Mouse (Mus musculus) midbrain, postnatal 0 days (tissue): ENCODE results near the gene Cend1. TPM values are rescaled to one million over a fixed set of nuclear protein-coding genes. Genes with fewer than 3 reads are reported as not detected.

Source experiments
- ATAC-seq: fragments of 200-750 bp; cut with Nextera tagmentation; 2 replicates; pipeline ENCODE4 v1.8.0; 2017; ENCODE audit warnings: moderate number of reproducible peaks, mild to moderate bottlenecking, moderate TSS enrichment, moderate library complexity; ENCODE audit not compliant: low FRiP score
- DNase-seq: peaks from one replicate; pipeline ENCODE4 v3.0.0-alpha.2; 2015; ENCODE audit warnings: low spot score
- H3K27ac ChIP-seq: fragments of 300-500 bp; sonication (generic); 2 replicates; pipeline ENCODE4 v1.5.1; 2014; ENCODE audit warnings: low read depth, mild to moderate bottlenecking, low read length, mixed read lengths
- H3K27me3 ChIP-seq: fragments of 300-500 bp; sonication (generic); 2 replicates; pipeline ENCODE4 v1.6.1; 2014; ENCODE audit warnings: low read length, control low read depth, mixed read lengths; ENCODE audit not compliant: insufficient read depth
- H3K36me3 ChIP-seq: fragments of 300-500 bp; sonication (generic); 2 replicates; pipeline ENCODE4 v1.6.1; 2014; ENCODE audit warnings: low read length, control low read depth, mixed read lengths; ENCODE audit not compliant: insufficient read depth
- H3K4me1 ChIP-seq: fragments of 300-500 bp; sonication (generic); 2 replicates; pipeline ENCODE4 v1.6.1; 2014; ENCODE audit warnings: mild to moderate bottlenecking, control low read depth, antibody characterized with exemption, low read length, mixed read lengths; ENCODE audit not compliant: insufficient read depth
- H3K4me2 ChIP-seq: fragments of 300-500 bp; sonication (generic); 2 replicates; pipeline ENCODE4 v1.6.1; 2014; ENCODE audit warnings: low read depth, mild to moderate bottlenecking, low read length, mixed read lengths; ENCODE audit not compliant: poor library complexity, severe bottlenecking
- H3K4me3 ChIP-seq: fragments of 300-500 bp; sonication (generic); 2 replicates; pipeline ENCODE4 v1.5.1; 2014; ENCODE audit warnings: low read depth, mild to moderate bottlenecking, low read length, moderate library complexity
- H3K9ac ChIP-seq: fragments of 300-500 bp; sonication (generic); replicated peaks from 2 replicates; pipeline ENCODE4 v1.6.1; 2014; ENCODE audit warnings: mild to moderate bottlenecking, low read length, moderate library complexity, mixed read lengths; ENCODE audit not compliant: poor library complexity, severe bottlenecking
- H3K9me3 ChIP-seq: fragments of 300-500 bp; sonication (generic); 2 replicates; pipeline ENCODE4 v1.6.1; 2016; ENCODE audit warnings: low read length, control low read depth
- CTCF ChIP-seq: IDR thresholded peaks from 2 replicates; pipeline ENCODE4 v1.5.1; 2016; ENCODE audit warnings: antibody characterized with exemption, mild to moderate bottlenecking
- WGBS: fragments of 180-500 bp; shearing (Covaris S2); extraction: QIAGEN DNeasy Blood & Tissue Kit; methylation state at CpG from one replicate; pipeline ENCODE4 v1.1.7; 2014; 5-methylcytosine and 5-hydroxymethylcytosine counted together
- polyA plus RNA-seq: library from polyadenylated mRNA; unstranded; fragments of >200 nt; fragmentation: Nextera tagmentation; extraction: Ambion mirVana; gene quantifications from 2 replicates; pipeline ENCODE4 v1.2.1, GENCODE M21; 2015
- total RNA-seq: library from RNA; depleted of rRNA; stranded (reverse); fragments of >200 nt; gene quantifications from 2 replicates; pipeline ENCODE4 v1.2.3, GENCODE M21; 2014

The Cend1 gene
- total and polyA plus RNA-seq, 2 experiments from 2014 or later: 194 to 195 TPM

DNA sequence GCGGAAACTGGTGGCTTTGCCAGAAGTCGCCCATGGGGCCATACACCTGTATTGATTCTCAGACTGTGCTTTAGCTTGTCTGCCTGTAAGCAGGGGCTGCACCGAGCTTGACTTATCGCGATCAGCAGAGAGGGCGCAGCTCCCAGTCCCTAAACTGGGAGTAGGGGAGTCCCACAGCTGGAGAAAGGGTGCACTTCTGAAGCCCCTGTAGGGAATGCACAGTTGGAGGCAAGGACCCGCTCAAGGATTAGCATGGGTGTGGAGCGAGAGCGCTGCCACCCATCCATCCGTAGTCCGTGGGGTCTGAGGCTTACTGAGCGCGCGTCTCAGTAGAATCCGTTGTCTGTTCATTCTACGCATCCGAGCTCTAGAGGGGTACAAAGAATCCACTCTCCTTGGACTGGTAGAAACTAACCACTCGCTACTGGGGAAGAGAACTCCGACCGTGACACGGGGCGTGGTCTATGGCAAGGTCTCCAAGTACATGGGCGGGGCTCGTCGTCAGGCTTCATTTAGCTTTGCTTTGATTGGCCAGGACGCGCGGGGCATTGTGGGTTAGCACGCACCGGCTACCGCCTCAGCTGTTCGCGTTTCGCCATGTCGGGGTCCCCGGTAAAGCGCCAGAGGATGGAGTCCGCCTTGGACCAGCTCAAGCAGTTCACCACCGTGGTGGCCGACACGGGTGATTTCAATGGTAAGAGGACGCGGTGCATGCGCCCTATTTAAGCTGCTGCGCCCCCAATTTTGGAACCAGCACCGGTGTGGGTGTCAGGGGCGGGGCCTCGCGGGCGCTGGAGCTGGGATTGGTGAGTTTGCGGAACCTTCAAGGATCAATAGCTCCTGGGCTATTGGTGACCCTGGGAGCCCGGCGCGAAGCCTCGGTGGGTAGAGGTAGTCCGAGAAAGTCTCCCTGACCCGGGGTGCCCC is 37.4 kb downstream of the Cend1 start, which contains the start of gene Taldo1:
Gene Taldo1, plus strand, starts transcription at position 575 of the 927 bp plus-strand sequence.
- H3K36me3 ChIP-seq: peaks cover 7% of the 10 kb centered on the region
- no peaks in the 10 kb centered on the region for H3K9me3 ChIP-seq
- WGBS: under 1% methylated on average over 57 of the region's 57 CpGs
- H3K4me2 ChIP-seq: peak within 1 kb of the TSS; percentile 79
- H3K9ac ChIP-seq: peak within 1 kb of the TSS; percentile 65
- peak; percentile 95 for ATAC-seq
- no peaks in the 10 kb centered on the region for H3K27me3 ChIP-seq
- H3K4me3 ChIP-seq: peak within 1 kb of the TSS; percentile 68
- H3K4me1 ChIP-seq: peaks cover 8% of the 10 kb centered on the region; the same call in 1 of the 2 replicates
- peak; percentile 96 for DNase-seq
- no peak for TF ChIP-seq CTCF
- peak within 1 kb of the TSS; percentile 82 for H3K27ac ChIP-seq

DNA sequence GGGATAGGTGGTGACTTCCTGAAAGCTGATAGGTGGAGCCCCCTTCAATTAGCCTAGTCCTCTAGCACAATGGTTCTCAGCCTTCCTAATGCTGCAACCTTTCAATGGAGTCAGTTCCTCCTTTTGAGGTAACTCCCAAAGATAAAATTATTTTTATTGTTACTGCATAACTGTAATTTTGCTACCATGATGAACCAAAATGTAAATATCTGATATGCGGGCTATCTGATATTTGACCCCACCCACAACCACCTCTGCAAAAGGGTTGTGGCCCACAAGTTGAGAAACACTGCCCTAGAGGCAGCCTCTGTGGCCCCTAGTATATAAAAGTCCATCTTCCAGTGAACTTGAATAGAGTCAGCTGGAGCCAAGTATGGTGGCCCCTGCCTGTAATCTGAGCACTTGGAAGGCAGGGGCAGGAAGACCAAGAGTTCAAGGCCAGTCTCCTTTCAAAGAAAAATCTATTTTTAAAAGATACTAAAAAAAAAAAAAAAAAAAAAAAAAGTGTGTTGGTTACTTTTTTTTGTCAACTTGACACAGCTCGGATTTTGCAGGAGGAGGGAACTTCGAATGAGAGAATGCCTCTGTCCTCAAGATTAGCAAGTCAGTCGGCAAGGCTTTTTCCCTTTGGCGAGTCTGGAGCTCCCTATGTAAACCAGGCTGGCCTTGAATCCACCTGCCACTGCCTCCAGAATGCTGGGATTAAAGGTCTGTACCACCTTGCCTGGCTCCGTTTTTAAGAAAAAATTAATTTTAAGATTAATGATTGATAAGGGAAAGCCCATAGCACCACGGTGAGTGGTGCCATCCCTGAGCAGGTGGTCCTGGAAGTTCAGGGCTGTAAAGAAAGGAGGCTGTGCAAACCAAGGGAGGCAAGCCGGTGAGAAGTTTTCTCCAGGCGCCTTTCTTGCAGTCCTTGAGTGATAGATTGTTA is 38.7 kb downstream of the Cend1 start:
- peaks cover 8% of the 10 kb centered on the region; the same call in 1 of the 2 replicates for H3K4me1 ChIP-seq
- 59% methylated on average over 9 of the region's 9 CpGs for WGBS
- no peaks in the 10 kb centered on the region; the same call in 1 of the 2 replicates for H3K36me3 ChIP-seq
- H3K9ac ChIP-seq: no peak overlapping the region
- no peaks in the 10 kb centered on the region for H3K9me3 ChIP-seq
- H3K4me3 ChIP-seq: no peak overlapping the region
- ATAC-seq (no peak), DNase-seq (no peak)
- no peak overlapping the region for H3K4me2 ChIP-seq
- no peaks in the 10 kb centered on the region for H3K27me3 ChIP-seq
- no peak overlapping the region for H3K27ac ChIP-seq
- no peak for TF ChIP-seq CTCF

DNA sequence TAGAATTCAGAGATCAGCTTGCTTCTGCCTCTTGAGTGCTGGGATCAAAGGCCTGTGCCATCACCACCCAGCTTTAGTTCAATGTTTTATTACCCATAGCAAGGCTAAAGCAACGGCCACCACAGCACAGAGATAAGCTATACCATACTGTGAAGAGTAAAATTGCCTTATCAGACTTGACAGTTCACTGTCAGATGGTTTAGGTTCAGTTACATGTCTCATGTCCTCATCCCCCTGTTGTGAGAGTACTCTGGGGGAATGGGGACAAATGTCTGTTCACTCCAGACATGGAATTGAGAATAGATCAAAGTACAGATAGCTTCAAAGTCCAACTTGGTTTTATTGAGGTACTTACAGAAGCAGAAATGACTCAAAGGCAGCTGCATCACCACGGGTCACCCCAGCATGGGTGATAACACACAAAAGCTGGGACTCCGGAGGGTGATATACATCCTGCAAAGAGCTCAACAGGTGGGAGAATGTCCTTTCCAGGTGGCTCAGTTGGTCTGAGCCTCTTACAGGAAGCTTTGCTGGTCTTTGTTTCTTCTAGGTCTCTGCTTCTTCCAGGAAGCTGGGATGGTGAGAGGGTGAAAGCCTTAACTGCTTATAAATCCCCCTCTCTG is 40.7 kb downstream of the Cend1 start:
- Histone ChIP-seq H3K27ac (no peak overlapping the region), H3K4me3 (no peak overlapping the region), H3K9ac (no peak overlapping the region), H3K36me3 (no peaks in the 10 kb centered on the region), H3K4me2 (no peak overlapping the region), H3K9me3 (no peaks in the 10 kb centered on the region), H3K27me3 (no peaks in the 10 kb centered on the region), H3K4me1 (peaks cover 8% of the 10 kb centered on the region; the same call in 1 of the 2 replicates)
- ATAC-seq: no peak
- DNase-seq: no peak
- no peak for TF ChIP-seq CTCF
- 59% methylated on average over 3 of the region's 3 CpGs for WGBS

DNA sequence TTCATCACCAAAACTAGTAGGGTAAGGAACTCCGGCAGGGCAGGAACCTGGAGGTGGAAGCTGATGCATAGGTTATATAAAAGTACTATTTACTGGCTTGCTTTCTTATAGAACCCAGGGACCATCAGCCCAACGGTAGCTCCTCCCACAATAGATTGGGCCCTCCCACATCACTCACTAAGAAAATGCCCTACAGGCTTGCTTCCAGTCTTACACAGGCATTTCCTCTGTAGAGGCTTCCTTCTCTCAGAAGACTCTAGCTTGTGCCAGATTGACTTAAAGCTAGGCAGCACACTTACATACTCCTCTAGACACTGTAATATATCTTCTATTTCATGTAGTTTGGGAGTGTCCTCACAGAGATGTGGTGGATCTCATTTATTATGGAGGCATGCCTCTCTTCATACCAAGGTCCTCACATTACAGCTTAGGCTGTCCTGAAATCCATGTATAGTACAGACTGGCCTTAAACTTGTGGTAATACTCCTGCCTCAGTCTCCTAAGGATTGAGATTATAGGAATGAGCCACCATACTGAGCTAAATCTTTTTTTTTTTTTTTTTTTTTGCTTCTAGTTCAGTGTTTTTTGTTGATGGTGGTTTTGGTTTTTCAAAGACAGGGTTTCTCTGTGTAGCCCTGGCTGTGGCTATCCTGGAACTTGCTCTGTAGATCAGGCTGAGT is 41.3 kb downstream of the Cend1 start:
- no peak for TF ChIP-seq CTCF

More for the DNA sequence above, 41.3 kb downstream of the Cend1 start:
- no peak for ATAC-seq
- Histone ChIP-seq H3K9ac (no peak overlapping the region), H3K27ac (no peak overlapping the region), H3K4me2 (no peak overlapping the region), H3K27me3 (no peaks in the 10 kb centered on the region), H3K36me3 (no peaks in the 10 kb centered on the region), H3K9me3 (no peaks in the 10 kb centered on the region), H3K4me1 (peaks cover 5% of the 10 kb centered on the region; the same call in 1 of the 2 replicates), H3K4me3 (no peak overlapping the region)
- WGBS: 53% methylated on average over 2 of the region's 2 CpGs
- no peak for DNase-seq
